Mouse (Mus musculus) kidney, adult 18-20 months (tissue): ENCODE measurements around the gene Gm5800.
"Not testable (repeated sequence)": the region's sequence is repeated elsewhere in the genome, so short reads cannot be mapped to it uniquely, and the experiment has no call there.

Experiments
- DNase-seq: peaks from one replicate; pipeline ENCODE4 v3.0.0; 2021

Gene Gm5800

GRCm38 (mm10) chr14:51717083-51717482 is at the start of gene Gm5800:
Gene Gm5800, minus strand, starts transcription at chr14:51717183.
- no peak for DNase-seq

- no peak for DNase-seq
Observed at GRCm38 (mm10) chr14:51755944-51756343, 39.0 kb upstream of the Gm5800 start.

GRCm38 (mm10) chr14:51740347-51741170 is 23.6 kb upstream of the Gm5800 start:
- no peak for DNase-seq

- DNase-seq, result no peak
Observed at GRCm38 (mm10) chr14:51739150-51739993, 22.4 kb upstream of the Gm5800 start.

GRCm38 (mm10) chr14:51738411-51739149 is 21.6 kb upstream of the Gm5800 start:
- no peak for DNase-seq

- DNase-seq, result no peak
Observed at GRCm38 (mm10) chr14:51737967-51738366, 21.0 kb upstream of the Gm5800 start.

- DNase-seq, result not testable (repeated sequence)
Observed at GRCm38 (mm10) chr14:51695368-51695767, 21.6 kb downstream of the Gm5800 start, which contains the start of gene Gm17079. Gene Gm17079, minus strand, starts transcription at chr14:51695468.

- no peak for DNase-seq
Observed at GRCm38 (mm10) chr14:51677269-51677668, 39.7 kb downstream of the Gm5800 start.
